Comparison of ENCODE assay signal across 9 mouse cellular contexts in the genomic region with DNA sequence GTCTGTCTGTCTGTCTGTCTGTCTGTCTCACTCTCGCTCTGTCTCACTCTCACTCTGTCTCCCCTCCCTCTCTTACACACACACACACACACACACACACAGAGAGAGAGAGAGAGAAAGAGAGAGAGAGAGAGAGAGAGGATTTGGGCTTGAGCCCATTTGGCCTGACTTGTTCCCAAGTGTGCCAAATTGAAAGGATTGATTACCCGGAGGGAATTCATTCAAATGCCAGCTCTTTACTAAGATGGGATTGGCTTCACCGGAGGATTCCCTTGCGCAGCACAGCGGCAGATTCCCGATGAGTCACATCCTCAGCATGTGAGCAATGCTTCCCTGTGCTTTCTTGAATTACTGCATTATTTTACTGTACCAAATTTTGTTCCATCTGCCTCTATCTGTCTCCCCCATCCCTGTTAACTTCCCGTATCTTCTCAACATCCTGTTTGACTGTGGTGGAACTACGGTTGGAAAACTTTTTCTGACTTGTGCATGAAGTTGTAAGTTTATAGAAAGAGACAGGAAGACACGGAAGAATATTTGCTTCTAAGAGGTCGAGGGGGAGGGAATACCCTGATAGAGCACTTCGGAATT.
A peak's percentile ranks its signal among the peaks of the same experiment; 100 is the strongest.
DNase-seq lines count a peak whose midpoint lies in the region; ATAC-seq lines count a peak whose summit lies in the region.
"Had no signal": no experiment of that assay in that cellular context is flagged by ENCODE, and none has a peak within 500 bp of the region (broad histone marks: within the 10 kb centered on the region; RNA-seq: fewer than 3 reads in every experiment).

No protein-coding gene starts in this region.

- no peaks in the 10 kb centered on the region for H3K27me3 ChIP-seq in forebrain, embryonic 14.5 days (replicated peaks; ENCODE audit: control insufficient read depth, insufficient read depth, low read length)
- H3K27me3 ChIP-seq in forebrain, embryonic 12.5 days: no peaks in the 10 kb centered on the region
- H3K27me3 ChIP-seq in midbrain, embryonic 14.5 days (ENCODE audit: control insufficient read depth, insufficient read depth, low read length): no peaks in the 10 kb centered on the region
- no peaks in the 10 kb centered on the region for H3K27me3 ChIP-seq in midbrain, embryonic 10.5 days (ENCODE audit: low read depth, poor library complexity, severe bottlenecking)
- no peaks in the 10 kb centered on the region for H3K27me3 ChIP-seq in heart, embryonic 15.5 days
- H3K27me3 ChIP-seq: liver, embryonic 15.5 days had no signal

- no peak overlapping the region for H3K27ac ChIP-seq in forebrain, embryonic 14.5 days (ENCODE audit: low read depth, low read length)
- H3K27ac ChIP-seq in forebrain, embryonic 12.5 days: no peak overlapping the region
- H3K27ac ChIP-seq in midbrain, embryonic 14.5 days (replicated peaks; ENCODE audit: low read depth, low read length): no peak overlapping the region
- no peak overlapping the region for H3K27ac ChIP-seq in midbrain, embryonic 10.5 days (replicated peaks)
- no peak overlapping the region for H3K27ac ChIP-seq in heart, embryonic 15.5 days
- H3K27ac ChIP-seq: liver, embryonic 15.5 days had no signal

- no peak overlapping the region for H3K9ac ChIP-seq in forebrain, embryonic 14.5 days (ENCODE audit: low read length)
- no peak overlapping the region for H3K9ac ChIP-seq in forebrain, embryonic 12.5 days
- H3K9ac ChIP-seq in midbrain, embryonic 14.5 days (replicated peaks; ENCODE audit: low read length): no peak overlapping the region
- no peak overlapping the region for H3K9ac ChIP-seq in heart, embryonic 15.5 days
- H3K9ac ChIP-seq: liver, embryonic 15.5 days had no signal

- peak; percentile 83 for DNase-seq in forebrain, embryonic 14.5 days (ENCODE audit: low spot score)
- peak; percentile 61 for DNase-seq in midbrain, embryonic 14.5 days
- DNase-seq in midbrain, embryonic 10.5 days (ENCODE audit: low spot score): no peak
- DNase-seq in right cerebral cortex, postnatal 25 days: peak; percentile 49
- DNase-seq in retina, postnatal 1 day: no peak

- 0 out of 2 replicates have a peak, but pooled peaks cover under 1% of the 10 kb centered on the region for H3K36me3 ChIP-seq in forebrain, embryonic 14.5 days (ENCODE audit: control insufficient read depth, insufficient read depth, low read length)
- peaks cover 13% of the 10 kb centered on the region; the same call in 1 of the 2 replicates for H3K36me3 ChIP-seq in forebrain, embryonic 12.5 days (replicated peaks)
- peaks cover 28% of the 10 kb centered on the region for H3K36me3 ChIP-seq in midbrain, embryonic 14.5 days (ENCODE audit: control insufficient read depth, insufficient read depth, low read length)
- H3K36me3 ChIP-seq in midbrain, embryonic 10.5 days: peaks cover 22% of the 10 kb centered on the region
- peaks cover 14% of the 10 kb centered on the region for H3K36me3 ChIP-seq in heart, embryonic 15.5 days
- H3K36me3 ChIP-seq: liver, embryonic 15.5 days had no signal

- 48% methylated on average over 11 of the region's 11 CpGs for WGBS in forebrain, embryonic 14.5 days
- WGBS in forebrain, embryonic 12.5 days: 68% methylated on average over 11 of the region's 11 CpGs
- WGBS in midbrain, embryonic 14.5 days: 61% methylated on average over 11 of the region's 11 CpGs
- WGBS in midbrain, embryonic 10.5 days: 76% methylated on average over 11 of the region's 11 CpGs
- WGBS in heart, embryonic 15.5 days: 49% methylated on average over 11 of the region's 11 CpGs

- no peak overlapping the region for H3K4me3 ChIP-seq in forebrain, embryonic 14.5 days (ENCODE audit: low read depth, low read length)
- no peak overlapping the region for H3K4me3 ChIP-seq in forebrain, embryonic 12.5 days (replicated peaks)
- H3K4me3 ChIP-seq in midbrain, embryonic 14.5 days (replicated peaks; ENCODE audit: low read depth, low read length): no peak overlapping the region
- H3K4me3 ChIP-seq in midbrain, embryonic 10.5 days: no peak overlapping the region
- H3K4me3 ChIP-seq in heart, embryonic 15.5 days: no peak overlapping the region
- H3K4me3 ChIP-seq: liver, embryonic 15.5 days had no signal

- ATAC-seq in forebrain, embryonic 14.5 days: peak; percentile 71; the same call in 1 of the 2 replicates
- no peak for ATAC-seq in forebrain, embryonic 12.5 days (ENCODE audit: low FRiP score)
- no peak for ATAC-seq in midbrain, embryonic 14.5 days (ENCODE audit: low FRiP score, low TSS enrichment)
- ATAC-seq in heart, embryonic 15.5 days (replicated peaks; ENCODE audit: insufficient number of reproducible peaks, insufficient read depth, low FRiP score, low read depth): 0 out of 2 replicates have a peak, but pooled peaks have one; percentile 18
- no peak for ATAC-seq in megakaryocyte, adult 5-6 weeks (ENCODE audit: poor library complexity, severe bottlenecking)

- H3K4me1 ChIP-seq in forebrain, embryonic 14.5 days (ENCODE audit: control insufficient read depth, insufficient read depth, low read length): no peaks in the 10 kb centered on the region
- peaks cover 13% of the 10 kb centered on the region for H3K4me1 ChIP-seq in forebrain, embryonic 12.5 days
- peaks cover 8% of the 10 kb centered on the region for H3K4me1 ChIP-seq in midbrain, embryonic 14.5 days (ENCODE audit: control insufficient read depth, insufficient read depth, low read length)
- peaks cover 14% of the 10 kb centered on the region for H3K4me1 ChIP-seq in midbrain, embryonic 10.5 days
- H3K4me1 ChIP-seq in heart, embryonic 15.5 days (replicated peaks): no peaks in the 10 kb centered on the region
- H3K4me1 ChIP-seq: liver, embryonic 15.5 days had no signal

- no peaks in the 10 kb centered on the region for H3K9me3 ChIP-seq in forebrain, embryonic 14.5 days (replicated peaks; ENCODE audit: control insufficient read depth, low read length)
- no peaks in the 10 kb centered on the region for H3K9me3 ChIP-seq in forebrain, embryonic 12.5 days
- H3K9me3 ChIP-seq in midbrain, embryonic 14.5 days (ENCODE audit: control insufficient read depth, low read length): no peaks in the 10 kb centered on the region
- peaks cover 12% of the 10 kb centered on the region for H3K9me3 ChIP-seq in midbrain, embryonic 10.5 days (replicated peaks)
- H3K9me3 ChIP-seq in heart, embryonic 15.5 days (replicated peaks): no peaks in the 10 kb centered on the region
- H3K9me3 ChIP-seq: liver, embryonic 15.5 days had no signal

- H3K4me2 ChIP-seq in forebrain, embryonic 14.5 days (ENCODE audit: low read length): no peak overlapping the region
- no peak overlapping the region for H3K4me2 ChIP-seq in forebrain, embryonic 12.5 days
- H3K4me2 ChIP-seq in midbrain, embryonic 14.5 days (ENCODE audit: low read length): no peak overlapping the region
- 0 out of 2 replicates have a peak overlapping the region, but pooled peaks have one; percentile 15 for H3K4me2 ChIP-seq in heart, embryonic 15.5 days
- H3K4me2 ChIP-seq: liver, embryonic 15.5 days had no signal

Comparison
In these comparisons a context has a peak if more than half of its experiments do, and no peak if none do; other contexts are left out.
1. ATAC-seq: peak in forebrain, embryonic 14.5 days (single experiment) and heart, embryonic 15.5 days (single experiment); none in forebrain, embryonic 12.5 days (single experiment), midbrain, embryonic 14.5 days (single experiment) and megakaryocyte, adult 5-6 weeks (single experiment).
2. DNase-seq: peak in forebrain, embryonic 14.5 days (single experiment), midbrain, embryonic 14.5 days (single experiment) and right cerebral cortex, postnatal 25 days (single experiment); none in midbrain, embryonic 10.5 days (single experiment) and retina, postnatal 1 day (single experiment).